ENCODE assay signal across 14 mouse cellular contexts in genomic region chr7:114748239-114748638, GRCm38 (mm10). TPM values are rescaled to one million over a fixed set of nuclear protein-coding genes. Genes with fewer than 3 reads are reported as not detected.
"Had no signal": no experiment of that assay in that cellular context is flagged by ENCODE, and none has a peak within 500 bp of the region (broad histone marks: within the 10 kb centered on the region; RNA-seq: fewer than 3 reads in every experiment).

No protein-coding gene starts in this region.

- ATAC-seq: midbrain, embryonic 13.5 days had no signal

- H3K9ac ChIP-seq: kidney, embryonic 15.5 days; limb, embryonic 13.5 days; liver, embryonic 14.5 days; midbrain, embryonic 13.5 days had no signal

- H3K27ac ChIP-seq: kidney, embryonic 15.5 days; limb, embryonic 13.5 days; liver, embryonic 14.5 days; midbrain, embryonic 13.5 days had no signal

- H3K36me3 ChIP-seq: kidney, embryonic 15.5 days; limb, embryonic 13.5 days; midbrain, embryonic 13.5 days had no signal

- H3K4me2 ChIP-seq: kidney, embryonic 15.5 days; limb, embryonic 13.5 days; midbrain, embryonic 13.5 days had no signal

- H3K9me3 ChIP-seq: kidney, embryonic 15.5 days; limb, embryonic 13.5 days; midbrain, embryonic 13.5 days had no signal

- H3K4me3 ChIP-seq: kidney, embryonic 15.5 days; limb, embryonic 13.5 days; midbrain, embryonic 13.5 days; myocyte had no signal

- DNase-seq: kidney, adult 2 months; kidney, postnatal 14 days; left cerebral cortex, postnatal 4 days; lung, adult 18-20 months; right cerebral cortex, postnatal 14 days; thymus, adult 2 months; thymus, postnatal 25 days had no signal

RNA-seq across cellular contexts. Expression of gene Calcb, which starts 29.8 kb away (rescaled TPM):
- polyA plus RNA-seq: kidney, adult 2 months; liver, adult 2 months; liver, embryonic 14.5 days; spleen, adult 2 months had no signal
